ENCODE assay signal across 11 mouse cellular contexts in the genomic region with DNA sequence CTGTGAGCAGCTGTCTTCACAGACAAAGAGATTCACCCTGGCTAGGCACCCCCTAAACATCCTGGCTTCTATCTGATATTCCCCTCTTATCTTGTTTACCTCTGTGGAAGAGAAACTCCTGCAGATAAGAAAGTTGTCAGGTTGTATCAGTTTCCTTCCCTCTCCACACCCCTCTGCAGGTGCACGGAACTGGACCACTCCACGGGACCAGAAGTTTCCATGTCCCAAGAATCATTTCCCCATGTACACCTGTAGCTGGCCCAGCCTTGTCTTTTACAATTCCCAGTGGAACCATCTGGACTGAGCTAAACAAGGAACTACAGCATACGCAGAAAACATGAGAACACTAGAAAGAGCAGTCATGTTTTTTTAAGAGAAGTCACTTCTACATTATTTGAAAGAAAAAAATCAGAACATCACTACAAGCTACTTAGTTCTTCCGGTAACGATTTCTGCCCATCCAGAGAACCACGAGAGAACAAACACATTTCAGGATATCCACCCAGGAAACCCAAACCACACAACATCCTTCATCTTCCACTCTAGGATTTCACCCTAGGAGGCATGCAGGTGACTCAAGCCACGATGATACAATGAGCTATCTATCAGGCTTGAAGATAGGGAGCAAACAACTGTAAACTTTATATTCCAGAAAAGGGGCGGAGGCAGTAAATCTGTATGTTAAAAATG.
DNase-seq lines count a peak whose midpoint lies in the region; ATAC-seq and TF ChIP-seq lines count a peak whose summit lies in the region.
"Had no signal": no experiment of that assay in that cellular context is flagged by ENCODE, and none has a peak within 500 bp of the region (broad histone marks: within the 10 kb centered on the region; RNA-seq: fewer than 3 reads in every experiment).

No protein-coding gene starts in this region.

- WGBS in heart, adult 2 months = 50% methylated on average over 8 of the region's 8 CpGs
- 36% methylated on average over 8 of the region's 8 CpGs for WGBS in lung, embryonic 16.5 days
- 84% methylated on average over 8 of the region's 8 CpGs for WGBS in limb, embryonic 10.5 days
- 50% methylated on average over 8 of the region's 8 CpGs for WGBS in stomach, embryonic 15.5 days

- TF ChIP-seq POLR2A in heart, adult 2 months (IDR thresholded peaks at IDR 0.05; ENCODE audit: insufficient read depth, low read depth, low read length) = no peak

- intact Hi-C loops in heart, adult 2 months (cut with DNase I) = loop anchor here (1.0 to 5.0 kb wide), 2 partner anchors 48 to 101 kb away; partner anchors contain the start of gene Dock9
- intact Hi-C loops in heart, postnatal 25 days (cut with DNase I) = loop anchor here (2.0 to 5.0 kb wide), 4 partner anchors 34 to 101 kb away; partner anchors contain the start of gene Dock9

- peak overlapping the region; percentile 75 for H3K9ac ChIP-seq in heart, adult 2 months (ENCODE audit: low read depth, low read length)
- H3K9ac ChIP-seq in lung, embryonic 16.5 days (ENCODE audit: low read length) = peak overlapping the region; percentile 53
- no peak overlapping the region for H3K9ac ChIP-seq in stomach, embryonic 15.5 days
- H3K9ac ChIP-seq: liver, embryonic 15.5 days had no signal

- peak overlapping the region; percentile 62 for H3K4me3 ChIP-seq in heart, adult 2 months
- peak overlapping the region; percentile 40 for H3K4me3 ChIP-seq in lung, embryonic 16.5 days (ENCODE audit: low read length)
- no peak overlapping the region; the same call in 1 of the 2 replicates for H3K4me3 ChIP-seq in limb, embryonic 10.5 days
- peak overlapping the region; percentile 41 for H3K4me3 ChIP-seq in stomach, embryonic 15.5 days (replicated peaks)
- H3K4me3 ChIP-seq: liver, embryonic 15.5 days had no signal

- peak overlapping the region; percentile 53 for H3K4me2 ChIP-seq in lung, embryonic 16.5 days (ENCODE audit: low read depth, low read length)
- H3K4me2 ChIP-seq in stomach, embryonic 15.5 days = peak overlapping the region; percentile 52
- H3K4me2 ChIP-seq: liver, embryonic 15.5 days had no signal

- TF ChIP-seq CTCF in heart, adult 2 months (IDR thresholded peaks at IDR 0.05) = no peak

- no peak for ATAC-seq in lung, embryonic 16.5 days (ENCODE audit: low read depth)
- no peak for ATAC-seq in stomach, embryonic 15.5 days (ENCODE audit: insufficient read depth, low FRiP score, low read depth)

- DNase-seq in heart, adult 2 months = no peak
- DNase-seq in heart, postnatal 25 days (ENCODE audit: low spot score) = no peak
- no peak for DNase-seq in lung, adult 18-20 months
- no peak for DNase-seq in limb, embryonic 10.5 days (ENCODE audit: low spot score)
- DNase-seq in right cerebral cortex, postnatal 25 days = no peak
- no peak for DNase-seq in thymus, postnatal 25 days
- DNase-seq: cerebellum, postnatal 36 days; gastrocnemius, postnatal 36 days had no signal

- H3K27ac ChIP-seq in heart, adult 2 months = peak overlapping the region; percentile 90
- no peak overlapping the region; the same call in 1 of the 2 replicates for H3K27ac ChIP-seq in lung, embryonic 16.5 days (ENCODE audit: low read length)
- H3K27ac ChIP-seq in limb, embryonic 10.5 days = peak overlapping the region; percentile 7; the same call in 1 of the 2 replicates
- no peak overlapping the region for H3K27ac ChIP-seq in stomach, embryonic 15.5 days
- H3K27ac ChIP-seq: liver, embryonic 15.5 days had no signal

- H3K4me1 ChIP-seq in heart, adult 2 months (ENCODE audit: control insufficient read depth, insufficient read depth, low read length) = peaks cover 9% of the 10 kb centered on the region
- H3K4me1 ChIP-seq in lung, embryonic 16.5 days (replicated peaks; ENCODE audit: control insufficient read depth, insufficient read depth, low read length) = peaks cover 31% of the 10 kb centered on the region
- peaks cover 20% of the 10 kb centered on the region for H3K4me1 ChIP-seq in limb, embryonic 10.5 days
- peaks cover 20% of the 10 kb centered on the region for H3K4me1 ChIP-seq in stomach, embryonic 15.5 days
- H3K4me1 ChIP-seq: liver, embryonic 15.5 days had no signal

- TF ChIP-seq EP300 in heart, adult 2 months (IDR thresholded peaks at IDR 0.05; ENCODE audit: insufficient read depth, low read depth, low read length) = 0 out of 2 replicates have a peak, but pooled peaks have one; percentile 18

- no peaks in the 10 kb centered on the region for H3K27me3 ChIP-seq in heart, adult 2 months (ENCODE audit: control insufficient read depth, insufficient read depth, low read length)
- H3K27me3 ChIP-seq in lung, embryonic 16.5 days (ENCODE audit: control insufficient read depth, insufficient read depth, low read depth, low read length) = no peaks in the 10 kb centered on the region
- H3K27me3 ChIP-seq in limb, embryonic 10.5 days (ENCODE audit: low read depth, poor library complexity, severe bottlenecking) = peaks cover 3% of the 10 kb centered on the region; the same call in 1 of the 2 replicates
- H3K27me3 ChIP-seq in stomach, embryonic 15.5 days (replicated peaks) = no peaks in the 10 kb centered on the region

- peaks cover 1% of the 10 kb centered on the region; the same call in 1 of the 2 replicates for H3K79me2 ChIP-seq in heart, adult 2 months (replicated peaks; ENCODE audit: control insufficient read depth, insufficient read depth, low read length)

- no peaks in the 10 kb centered on the region for H3K9me3 ChIP-seq in lung, embryonic 16.5 days (ENCODE audit: control insufficient read depth, low read length)
- no peaks in the 10 kb centered on the region for H3K9me3 ChIP-seq in limb, embryonic 10.5 days (replicated peaks)
- no peaks in the 10 kb centered on the region for H3K9me3 ChIP-seq in stomach, embryonic 15.5 days
- H3K9me3 ChIP-seq: liver, embryonic 15.5 days had no signal

- H3K36me3 ChIP-seq in heart, adult 2 months (ENCODE audit: control insufficient read depth, insufficient read depth, low read length) = no peaks in the 10 kb centered on the region
- H3K36me3 ChIP-seq in lung, embryonic 16.5 days (ENCODE audit: control insufficient read depth, insufficient read depth, low read length) = no peaks in the 10 kb centered on the region
- H3K36me3 ChIP-seq in limb, embryonic 10.5 days = no peaks in the 10 kb centered on the region
- H3K36me3 ChIP-seq in stomach, embryonic 15.5 days = no peaks in the 10 kb centered on the region
- H3K36me3 ChIP-seq: liver, embryonic 15.5 days had no signal

Comparison
In these comparisons a context has a peak if more than half of its experiments do, and no peak if none do; other contexts are left out.
1. H3K27ac ChIP-seq: peak in heart, adult 2 months (single experiment) and limb, embryonic 10.5 days (single experiment); none in lung, embryonic 16.5 days (single experiment) and stomach, embryonic 15.5 days (single experiment).